Mouse (Mus musculus) forebrain, embryonic 10.5 days (tissue): Measurements from ENCODE around the gene Fam53a. TPM values are rescaled to one million over a fixed set of nuclear protein-coding genes. Genes with fewer than 3 reads are reported as not detected.

ENCODE experiments used
- DNase-seq: peaks from one replicate; pipeline ENCODE4 v3.0.0-alpha.2; 2017; ENCODE audit warnings: low spot score; ENCODE audit errors: extremely low spot score
- H3K27ac ChIP-seq: fragments of 300-500 bp; sonication (generic); 2 replicates; pipeline ENCODE4 v1.5.1; 2016; ENCODE audit warnings: mild to moderate bottlenecking
- H3K27me3 ChIP-seq: fragments of 300-500 bp; sonication (generic); 2 replicates; pipeline ENCODE4 v1.6.1; 2016; ENCODE audit warnings: mild to moderate bottlenecking; ENCODE audit not compliant: poor library complexity, severe bottlenecking
- H3K36me3 ChIP-seq: fragments of 300-500 bp; sonication (generic); replicated peaks from 2 replicates; pipeline ENCODE4 v1.6.1; 2016; ENCODE audit warnings: mild to moderate bottlenecking, moderate library complexity
- H3K4me1 ChIP-seq: fragments of 300-500 bp; sonication (generic); 2 replicates; pipeline ENCODE4 v1.6.1; 2016
- H3K4me3 ChIP-seq: fragments of 300-500 bp; sonication (generic); 2 replicates; pipeline ENCODE4 v1.5.1; 2016; ENCODE audit warnings: mild to moderate bottlenecking, moderate library complexity
- H3K9me3 ChIP-seq: fragments of 300-500 bp; sonication (generic); 2 replicates; pipeline ENCODE4 v1.6.1; 2016; ENCODE audit warnings: mild to moderate bottlenecking, moderate library complexity
- WGBS: fragments of 180-500 bp; shearing (Covaris S2); methylation state at CpG from one replicate; pipeline ENCODE4 v1.1.7; 2016; 5-methylcytosine and 5-hydroxymethylcytosine counted together
- polyA plus RNA-seq: library from polyadenylated mRNA; unstranded; fragments of >200 nt; fragmentation: Nextera tagmentation; extraction: Ambion mirVana; gene quantifications from 2 replicates; pipeline ENCODE4 v1.2.1, GENCODE M21; 2016

Gene Fam53a
- polyA plus RNA-seq, result 70.0 and 73.0 TPM in 2 replicates

DNA sequence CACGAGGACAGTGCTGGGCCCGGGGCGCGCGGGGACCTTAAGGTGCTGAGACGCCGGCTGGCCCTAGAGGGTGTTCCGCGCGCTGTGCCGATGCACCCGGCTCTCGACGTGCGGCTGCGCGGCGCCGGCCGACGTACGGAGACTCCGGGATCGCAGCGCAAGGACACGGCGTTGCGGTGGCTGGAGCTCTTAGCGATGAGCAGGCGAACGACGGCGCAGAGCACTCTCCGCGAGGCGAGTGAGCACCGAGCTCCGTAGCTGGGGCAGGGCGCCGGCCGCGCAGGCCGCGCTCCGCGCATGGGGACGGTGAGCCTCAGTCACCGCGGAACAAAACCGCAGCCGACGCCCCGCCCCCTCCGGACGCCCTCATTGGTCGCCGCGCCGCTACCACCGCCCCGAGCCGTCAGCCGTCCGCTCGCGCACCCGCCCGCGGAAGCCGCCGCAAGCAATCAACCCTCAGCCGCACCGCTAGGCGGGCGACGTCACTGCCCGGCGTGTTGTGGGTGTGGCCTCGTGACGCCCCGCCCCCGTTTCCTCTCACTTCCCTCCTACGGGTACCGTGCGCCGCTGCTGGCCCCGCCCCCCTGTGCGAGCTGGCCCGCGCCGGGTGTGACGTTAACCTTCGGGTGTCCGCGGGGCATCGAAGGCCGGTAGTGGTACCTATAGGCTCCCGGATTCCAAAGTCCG, at the start of gene Fam53a, which contains the start of gene Gm9903:
Gene Fam53a (minus strand): TSS at position 335 of the 687 bp plus-strand sequence.
Gene Gm9903 (plus strand): TSS at position 625 of the 687 bp plus-strand sequence.
- H3K9me3 ChIP-seq, result no peaks in the 10 kb centered on the region
- peak; percentile 99 for DNase-seq

DNA sequence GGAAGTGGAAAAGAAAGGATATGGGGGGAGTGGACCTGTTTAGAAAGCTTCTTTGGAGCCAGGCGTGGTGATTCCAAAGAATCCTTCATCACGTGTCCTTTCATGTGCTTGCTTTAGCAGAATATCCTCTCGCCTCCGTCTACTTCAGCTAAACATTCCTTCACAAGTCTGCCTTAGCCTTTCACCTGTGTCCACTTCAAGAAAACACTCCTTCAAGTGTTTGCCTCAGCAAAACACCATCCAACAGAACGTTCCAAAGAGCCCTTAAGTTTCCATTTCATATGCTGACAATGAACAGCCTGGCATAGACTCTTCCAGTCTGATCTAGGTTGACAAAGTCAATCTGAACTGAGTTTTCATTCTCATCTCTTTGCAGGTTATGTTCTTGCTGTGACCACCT, 48.8 kb upstream of the Fam53a start:
- 87% methylated on average over 5 of the region's 5 CpGs for WGBS
- no peak overlapping the region for H3K4me3 ChIP-seq
- peaks cover 21% of the 10 kb centered on the region for H3K4me1 ChIP-seq
- H3K27ac ChIP-seq, result no peak overlapping the region
- peaks cover 6% of the 10 kb centered on the region for H3K36me3 ChIP-seq
- no peaks in the 10 kb centered on the region for H3K9me3 ChIP-seq
- peaks cover 9% of the 10 kb centered on the region for H3K27me3 ChIP-seq
- no peak for DNase-seq

More for the DNA sequence above, at the start of gene Fam53a, which contains the start of gene Gm9903:
- WGBS, result under 1% methylated on average over 98 of the region's 99 CpGs
- H3K36me3 ChIP-seq, result peaks cover 15% of the 10 kb centered on the region
- no peaks in the 10 kb centered on the region for H3K27me3 ChIP-seq
- H3K27ac ChIP-seq, result peak within 1 kb of the TSS; percentile 92
- peaks cover 36% of the 10 kb centered on the region for H3K4me1 ChIP-seq
- H3K4me3 ChIP-seq, result peak within 1 kb of the TSS; percentile 92

DNA sequence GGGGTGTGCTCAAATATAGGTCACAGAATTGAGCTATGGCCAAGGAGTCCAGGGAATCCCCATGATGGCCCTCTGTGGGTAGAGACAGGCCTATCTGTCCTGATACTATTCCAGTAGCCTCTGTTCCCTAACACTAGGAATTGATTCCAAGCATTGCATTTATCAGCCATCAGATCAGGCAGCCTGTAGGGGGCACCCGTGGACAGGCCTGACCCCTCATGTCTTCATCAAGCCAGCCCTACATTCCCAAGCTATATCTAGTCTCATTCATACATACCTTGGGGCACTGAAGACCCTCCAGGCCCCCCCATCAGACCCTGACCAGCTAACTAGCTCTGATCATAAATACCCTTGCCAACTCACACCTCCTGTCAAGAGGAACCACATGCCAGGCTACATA, 46.5 kb upstream of the Fam53a start:
- DNase-seq, result peak; percentile 71
- 4% methylated on average over 1 of the region's 1 CpGs for WGBS
- Histone ChIP-seq H3K4me1 (peaks cover 22% of the 10 kb centered on the region), H3K27ac (no peak overlapping the region), H3K9me3 (no peaks in the 10 kb centered on the region), H3K27me3 (no peaks in the 10 kb centered on the region), H3K4me3 (no peak overlapping the region), H3K36me3 (peaks cover 28% of the 10 kb centered on the region)

DNA sequence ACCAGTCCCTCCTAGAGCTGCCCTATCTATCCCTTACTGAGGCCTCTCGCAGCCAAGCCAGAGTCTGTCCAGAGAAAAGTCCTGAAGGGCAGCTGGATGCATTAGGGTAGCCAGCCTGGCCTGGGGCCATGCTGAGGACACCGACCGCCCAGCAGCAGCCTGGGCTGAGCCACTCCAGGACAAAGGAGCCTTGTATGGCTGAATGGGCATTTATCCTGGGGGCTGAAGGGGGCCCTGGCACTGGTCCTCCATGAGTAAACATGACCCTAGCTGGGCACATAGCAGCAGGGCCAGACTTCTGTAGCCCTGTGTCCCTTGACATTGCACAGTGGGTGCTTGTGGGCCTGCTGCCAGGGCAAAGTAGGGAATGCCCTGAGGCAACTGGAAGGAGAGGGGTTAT, 45.0 kb upstream of the Fam53a start:
- Histone ChIP-seq H3K27ac (peak overlapping the region; percentile 45), H3K36me3 (peaks cover 44% of the 10 kb centered on the region), H3K9me3 (no peaks in the 10 kb centered on the region), H3K4me1 (peaks cover 22% of the 10 kb centered on the region), H3K27me3 (no peaks in the 10 kb centered on the region), H3K4me3 (no peak overlapping the region)
- DNase-seq, result peak; percentile 33
- WGBS, result 68% methylated on average over 3 of the region's 3 CpGs

DNA sequence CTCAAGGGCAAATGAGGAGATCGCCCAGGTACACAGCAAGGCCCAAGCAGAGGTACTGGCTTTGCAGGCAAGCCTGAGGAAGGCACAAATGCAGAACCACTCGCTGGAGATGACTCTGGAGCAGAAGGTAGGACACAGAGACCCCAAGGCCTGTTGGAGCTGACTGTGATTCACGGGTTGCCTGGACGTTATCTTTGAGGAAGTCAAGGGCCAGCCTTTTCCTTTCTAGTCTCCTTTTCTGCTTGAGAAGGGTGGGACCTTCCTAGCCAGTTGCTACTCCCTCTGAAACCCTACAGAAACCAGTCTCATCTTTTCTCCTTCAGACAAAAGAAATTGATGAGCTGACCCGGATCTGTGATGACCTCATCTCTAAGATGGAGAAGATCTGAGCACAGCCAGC, 42.2 kb upstream of the Fam53a start:
- H3K36me3 ChIP-seq, result peaks cover 71% of the 10 kb centered on the region
- H3K27me3 ChIP-seq, result no peaks in the 10 kb centered on the region
- WGBS, result 89% methylated on average over 5 of the region's 5 CpGs
- no peak for DNase-seq
- no peaks in the 10 kb centered on the region for H3K9me3 ChIP-seq
- peaks cover 22% of the 10 kb centered on the region for H3K4me1 ChIP-seq
- no peak overlapping the region for H3K27ac ChIP-seq
- no peak overlapping the region for H3K4me3 ChIP-seq

DNA sequence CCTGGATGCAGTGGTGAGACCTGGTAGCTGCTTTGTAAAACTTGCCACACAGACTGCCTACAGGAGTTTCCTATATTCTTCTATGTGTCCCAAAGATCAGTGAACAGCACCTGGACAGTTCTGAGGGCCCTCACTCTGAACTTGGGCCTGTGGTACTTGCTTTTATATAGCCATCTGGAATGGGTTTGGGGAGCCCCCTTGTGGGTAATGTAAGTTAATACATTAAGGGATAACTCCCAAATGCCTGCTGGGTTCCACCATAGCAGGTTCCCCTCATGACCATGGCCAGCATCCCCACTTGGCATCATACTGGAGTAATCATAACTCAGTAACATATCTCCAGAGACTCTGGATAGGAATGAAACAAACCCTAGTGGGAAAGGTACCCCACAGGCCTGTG, 38.8 kb upstream of the Fam53a start:
- Histone ChIP-seq H3K27me3 (no peaks in the 10 kb centered on the region), H3K27ac (no peak overlapping the region), H3K4me1 (peaks cover 8% of the 10 kb centered on the region), H3K9me3 (no peaks in the 10 kb centered on the region), H3K4me3 (no peak overlapping the region), H3K36me3 (peaks cover 97% of the 10 kb centered on the region)
- no peak for DNase-seq

DNA sequence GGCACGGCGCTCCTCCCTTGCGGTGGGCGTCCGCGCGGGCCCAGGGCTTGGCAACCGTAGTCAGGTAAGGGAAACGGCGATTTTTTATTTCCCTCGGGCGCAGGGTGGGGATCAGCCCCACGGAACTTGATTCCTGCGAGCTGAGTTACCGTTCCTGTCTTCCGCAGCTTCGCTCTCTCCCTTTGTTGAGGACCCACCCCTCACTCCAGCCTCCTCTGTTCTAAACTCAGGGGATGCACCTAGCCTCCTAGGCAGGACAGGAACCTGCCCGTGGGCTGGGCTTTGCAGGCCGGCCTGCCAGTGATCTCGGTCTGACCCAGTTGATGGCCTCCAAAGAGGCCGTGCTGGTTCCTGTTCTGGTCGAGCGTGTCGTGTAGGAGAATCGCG, 29.2 kb upstream of the Fam53a start:
- H3K27ac ChIP-seq, result peak overlapping the region; percentile 93
- H3K4me1 ChIP-seq, result peaks cover 45% of the 10 kb centered on the region
- under 1% methylated on average over 26 of the region's 26 CpGs for WGBS
- no peak for DNase-seq
- H3K36me3 ChIP-seq, result peaks cover 58% of the 10 kb centered on the region
- H3K9me3 ChIP-seq, result no peaks in the 10 kb centered on the region
- no peaks in the 10 kb centered on the region for H3K27me3 ChIP-seq
- H3K4me3 ChIP-seq, result peak overlapping the region; percentile 96

DNA sequence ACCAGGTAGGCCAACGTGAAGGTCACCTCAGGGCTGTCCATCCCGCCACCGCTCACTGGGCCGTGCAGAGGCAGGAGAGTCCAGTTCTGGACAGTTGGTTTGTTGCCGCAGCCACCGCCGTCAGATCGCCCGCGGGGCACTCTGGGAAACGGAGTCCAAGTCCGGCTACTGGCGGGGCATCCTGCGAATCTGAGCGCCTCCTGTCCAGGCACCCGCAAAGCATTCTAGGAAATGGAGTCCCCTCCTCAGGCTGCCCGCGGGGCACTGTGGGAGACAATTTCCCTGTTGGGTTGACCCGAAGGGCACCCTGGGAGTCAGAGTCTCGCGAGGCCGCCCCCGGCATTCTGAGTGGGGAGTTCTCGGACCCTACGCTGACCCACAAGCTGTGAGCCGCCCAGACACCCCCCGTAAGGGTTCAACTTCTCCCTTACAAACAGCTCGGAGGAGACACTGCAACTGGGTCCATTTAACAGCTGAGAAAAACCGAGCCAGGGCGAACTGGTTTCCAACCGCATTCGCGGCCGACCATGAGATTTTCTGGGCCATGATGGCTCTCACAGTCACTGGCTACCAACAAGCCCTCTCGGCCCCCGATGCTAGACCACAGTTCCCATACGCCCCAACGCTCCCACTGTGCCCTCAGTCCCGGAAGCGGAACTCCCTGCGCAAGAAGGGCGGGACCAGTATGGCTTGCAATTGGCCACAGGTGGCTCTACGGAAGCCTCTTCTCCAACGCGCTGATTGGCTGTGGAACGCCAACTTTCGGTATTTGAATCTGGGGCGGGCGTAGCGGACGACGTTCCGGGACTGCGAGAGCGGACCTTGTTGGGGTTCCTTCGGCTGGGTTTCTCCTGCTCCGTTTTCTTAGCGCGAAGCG, 28.6 kb upstream of the Fam53a start, which contains the start of the genes Tacc3 and Tmem129:
Gene Tacc3 (plus strand): TSS at position 342 of the 877 bp plus-strand sequence.
Gene Tmem129 (minus strand): TSS at position 630 of the 877 bp plus-strand sequence.
- under 1% methylated on average over 60 of the region's 60 CpGs for WGBS
- peak within 1 kb of the TSS; percentile 96 for H3K4me3 ChIP-seq
- peaks cover 52% of the 10 kb centered on the region for H3K4me1 ChIP-seq
- no peaks in the 10 kb centered on the region for H3K9me3 ChIP-seq
- peaks cover 59% of the 10 kb centered on the region for H3K36me3 ChIP-seq
- DNase-seq, result peak; percentile 98
- no peaks in the 10 kb centered on the region for H3K27me3 ChIP-seq
- H3K27ac ChIP-seq, result peak within 1 kb of the TSS; percentile 93

DNA sequence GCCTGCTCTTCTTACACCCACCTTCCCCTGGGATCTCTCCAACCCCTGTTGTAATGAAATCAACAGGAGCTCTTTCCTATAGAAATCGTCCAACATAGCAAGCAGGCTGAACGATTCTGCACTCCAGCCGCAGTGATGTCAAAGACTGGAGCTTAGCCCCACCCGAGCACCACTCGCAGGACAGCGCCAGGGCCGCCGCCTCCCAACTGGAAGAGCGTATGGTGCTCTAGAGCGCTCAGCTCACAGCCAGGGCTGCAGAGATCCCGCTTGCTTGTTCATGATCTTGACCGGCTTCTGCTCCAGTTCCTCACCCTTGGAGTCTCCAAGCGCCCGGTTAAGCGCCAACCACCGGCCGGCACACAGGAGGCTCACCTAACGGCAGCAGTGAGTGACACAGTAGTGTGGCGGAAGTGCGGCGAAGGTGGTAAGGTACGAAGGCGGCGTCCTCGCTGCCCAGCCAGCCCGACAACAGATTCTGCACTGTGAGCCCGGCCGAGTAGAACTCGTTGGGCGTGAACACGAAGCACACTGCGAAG, 27.9 kb upstream of the Fam53a start:
- DNase-seq, result no peak
- H3K9me3 ChIP-seq, result no peaks in the 10 kb centered on the region
- WGBS, result under 1% methylated on average over 32 of the region's 32 CpGs
- no peaks in the 10 kb centered on the region for H3K27me3 ChIP-seq
- peaks cover 52% of the 10 kb centered on the region for H3K36me3 ChIP-seq
- H3K27ac ChIP-seq, result peak overlapping the region; percentile 93
- H3K4me1 ChIP-seq, result peaks cover 58% of the 10 kb centered on the region
- H3K4me3 ChIP-seq, result peak overlapping the region; percentile 96

DNA sequence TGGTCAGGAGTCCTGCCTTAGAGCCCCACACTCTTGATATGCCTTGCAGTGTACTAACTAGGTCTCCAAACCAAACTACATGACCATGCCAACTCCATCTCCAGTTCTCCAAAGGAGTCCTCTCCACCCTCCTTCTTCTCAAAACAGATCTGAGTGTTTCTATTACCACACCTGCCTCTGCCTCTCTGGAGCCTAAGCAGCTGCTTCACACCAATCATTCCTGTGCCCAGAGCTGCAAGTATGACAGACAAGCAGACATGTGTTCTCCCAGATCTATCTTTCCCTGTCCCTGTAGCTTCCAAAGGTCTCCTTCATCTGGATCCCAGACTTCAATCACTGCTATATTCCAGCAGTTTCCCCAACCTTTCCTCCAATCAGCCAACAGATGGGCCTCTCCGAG, 27.3 kb upstream of the Fam53a start:
- H3K4me3 ChIP-seq, result peak overlapping the region; percentile 96
- H3K27ac ChIP-seq, result peak overlapping the region; percentile 93
- DNase-seq, result no peak
- peaks cover 46% of the 10 kb centered on the region for H3K36me3 ChIP-seq
- no peaks in the 10 kb centered on the region for H3K27me3 ChIP-seq
- peaks cover 58% of the 10 kb centered on the region for H3K4me1 ChIP-seq
- WGBS, result 45% methylated on average over 1 of the region's 1 CpGs
- H3K9me3 ChIP-seq, result no peaks in the 10 kb centered on the region

DNA sequence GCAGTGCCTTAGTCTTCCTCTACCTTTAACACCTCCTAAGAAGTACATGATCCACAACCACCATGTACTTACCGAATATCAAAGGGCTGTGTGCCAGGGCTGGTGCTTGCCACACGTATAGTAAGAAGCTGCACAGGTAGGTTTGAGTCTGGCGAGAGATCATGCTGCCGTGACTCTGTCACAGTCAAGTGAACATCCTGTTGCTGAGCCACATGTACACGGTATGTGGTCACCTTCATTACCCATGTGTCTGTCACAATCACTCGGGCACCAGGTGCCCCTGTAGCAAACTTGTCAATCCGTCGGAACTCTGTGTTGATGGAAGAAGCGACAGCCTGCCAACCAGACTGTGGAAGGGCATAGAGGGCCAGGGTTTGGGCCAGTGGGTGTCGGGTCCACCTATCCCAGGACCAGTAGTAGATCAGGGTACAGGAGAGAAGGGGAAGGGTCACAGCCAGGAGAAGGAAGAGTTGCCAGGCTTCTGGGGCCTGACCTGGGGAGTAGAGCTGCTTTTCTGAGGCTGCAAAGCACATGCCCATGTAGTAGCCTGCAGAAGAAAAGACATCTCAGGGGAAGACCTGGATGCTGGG, 25.9 kb upstream of the Fam53a start:
- Histone ChIP-seq H3K9me3 (no peaks in the 10 kb centered on the region), H3K4me3 (peak overlapping the region; percentile 96; the same call in 1 of the 2 replicates), H3K27me3 (no peaks in the 10 kb centered on the region), H3K4me1 (peaks cover 63% of the 10 kb centered on the region), H3K36me3 (peaks cover 37% of the 10 kb centered on the region), H3K27ac (0 out of 2 replicates have a peak overlapping the region, but pooled peaks have one; percentile 8)
- WGBS, result 93% methylated on average over 10 of the region's 10 CpGs
- no peak for DNase-seq

DNA sequence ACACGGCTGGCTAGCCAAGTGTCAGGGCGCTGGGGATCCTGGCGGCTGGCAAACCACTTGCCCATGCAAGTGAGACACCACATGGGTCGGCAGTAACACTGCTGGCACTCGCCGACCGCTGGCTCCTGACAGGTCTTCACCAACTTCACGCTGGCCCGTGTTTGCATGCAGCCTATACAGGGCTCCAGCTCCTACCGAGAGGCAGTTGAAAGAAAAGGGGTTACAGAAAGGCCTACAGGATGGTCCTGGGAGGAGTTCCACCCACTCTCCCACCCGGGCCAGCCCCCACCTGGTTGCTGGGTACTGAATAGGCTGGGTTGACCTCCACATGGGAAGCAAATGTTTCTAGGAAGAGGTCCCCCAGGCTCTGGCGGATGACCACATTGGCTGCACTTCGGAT, 25.0 kb upstream of the Fam53a start:
- 96% methylated on average over 13 of the region's 13 CpGs for WGBS
- Histone ChIP-seq H3K9me3 (no peaks in the 10 kb centered on the region), H3K4me3 (no peak overlapping the region), H3K27ac (no peak overlapping the region), H3K4me1 (peaks cover 63% of the 10 kb centered on the region), H3K36me3 (peaks cover 42% of the 10 kb centered on the region), H3K27me3 (no peaks in the 10 kb centered on the region)
- no peak for DNase-seq
